Mouse (Mus musculus) thymus, adult 2 months (tissue): ENCODE measurements around the gene Tap2.

Source experiments
- CTCF ChIP-seq: fragments of 200-500 bp; IDR thresholded peaks from 2 replicates; pipeline ENCODE4 v1.5.1; 2012; ENCODE audit warnings: mild to moderate bottlenecking, control low read depth, low read length, moderate library complexity, borderline replicate concordance; ENCODE audit not compliant: control insufficient read depth, poor library complexity, insufficient read depth; ENCODE audit errors: extremely low read depth
- POLR2A ChIP-seq: fragments of 200-500 bp; IDR thresholded peaks from 2 replicates; pipeline ENCODE4 v1.6.1; 2012; ENCODE audit warnings: mild to moderate bottlenecking, low read length, control low read depth, moderate library complexity; ENCODE audit not compliant: control insufficient read depth, poor library complexity, insufficient read depth; ENCODE audit errors: extremely low read depth

GRCm38 (mm10) chr17:34204303-34205010, 1.1 kb downstream of the Tap2 start:
- peak; percentile 93 for TF ChIP-seq CTCF
- TF ChIP-seq POLR2A: peak; percentile 62; the same call in 1 of the 2 replicates
